Mouse (Mus musculus): Measurements from ENCODE around the gene Wbp1. TPM values are rescaled to one million over a fixed set of nuclear protein-coding genes. Genes with fewer than 3 reads are reported as not detected.

Wbp1 gene
- total RNA-seq, 1 experiment from 2014 or later: 83.8 TPM

- ATAC-seq (ENCODE audit: extremely low read depth, insufficient number of reproducible peaks, low FRiP score, poor library complexity, severe bottlenecking): no peak
These were observed 21.5 kb upstream of the Wbp1 start for GRCm38 (mm10) chr6:83142886-83143285.

- ATAC-seq (ENCODE audit: extremely low read depth, insufficient number of reproducible peaks, low FRiP score, poor library complexity, severe bottlenecking): no peak
These were observed 20.9 kb upstream of the Wbp1 start for GRCm38 (mm10) chr6:83142211-83142731.

- ATAC-seq (ENCODE audit: extremely low read depth, insufficient number of reproducible peaks, low FRiP score, poor library complexity, severe bottlenecking): no peak
These were observed 20.3 kb upstream of the Wbp1 start for GRCm38 (mm10) chr6:83141636-83142035.

- ATAC-seq (ENCODE audit: extremely low read depth, insufficient number of reproducible peaks, low FRiP score, poor library complexity, severe bottlenecking): no peak
These were observed 18.7 kb upstream of the Wbp1 start for GRCm38 (mm10) chr6:83140044-83140443.

- no peak for ATAC-seq (ENCODE audit: extremely low read depth, insufficient number of reproducible peaks, low FRiP score, poor library complexity, severe bottlenecking)
These were observed 16.7 kb upstream of the Wbp1 start for GRCm38 (mm10) chr6:83138056-83138455.

GRCm38 (mm10) chr6:83137576-83137950 is 16.2 kb upstream of the Wbp1 start:
- no peak for ATAC-seq (ENCODE audit: extremely low read depth, insufficient number of reproducible peaks, low FRiP score, poor library complexity, severe bottlenecking)

- no peak; the same call in 1 of the 2 replicates for ATAC-seq (ENCODE audit: extremely low read depth, insufficient number of reproducible peaks, low FRiP score, poor library complexity, severe bottlenecking)
These were observed 15.7 kb upstream of the Wbp1 start for GRCm38 (mm10) chr6:83136881-83137575.

GRCm38 (mm10) chr6:83136291-83136880 is 15.0 kb upstream of the Wbp1 start:
- no peak for ATAC-seq (ENCODE audit: extremely low read depth, insufficient number of reproducible peaks, low FRiP score, poor library complexity, severe bottlenecking)

GRCm38 (mm10) chr6:83135571-83136161 is 14.3 kb upstream of the Wbp1 start:
- ATAC-seq (ENCODE audit: extremely low read depth, insufficient number of reproducible peaks, low FRiP score, poor library complexity, severe bottlenecking): no peak

- no peak for ATAC-seq (ENCODE audit: extremely low read depth, insufficient number of reproducible peaks, low FRiP score, poor library complexity, severe bottlenecking)
These were observed 13.7 kb upstream of the Wbp1 start, which contains the start of gene Rtkn for GRCm38 (mm10) chr6:83134951-83135513. Gene Rtkn, plus strand, starts transcription at chr6:83135463.

- no peak for ATAC-seq (ENCODE audit: extremely low read depth, insufficient number of reproducible peaks, low FRiP score, poor library complexity, severe bottlenecking)
These were observed 12.9 kb upstream of the Wbp1 start for GRCm38 (mm10) chr6:83134226-83134625.

GRCm38 (mm10) chr6:83132176-83132919 is 11.0 kb upstream of the Wbp1 start:
- ATAC-seq (ENCODE audit: extremely low read depth, insufficient number of reproducible peaks, low FRiP score, poor library complexity, severe bottlenecking): no peak

- peak; percentile 54; the same call in 1 of the 2 replicates for ATAC-seq (ENCODE audit: extremely low read depth, insufficient number of reproducible peaks, low FRiP score, poor library complexity, severe bottlenecking)
These were observed 10.2 kb upstream of the Wbp1 start for GRCm38 (mm10) chr6:83131469-83132034.

- no peak for ATAC-seq (ENCODE audit: extremely low read depth, insufficient number of reproducible peaks, low FRiP score, poor library complexity, severe bottlenecking)
These were observed 6.1 kb upstream of the Wbp1 start for GRCm38 (mm10) chr6:83127419-83127818.

- ATAC-seq (ENCODE audit: extremely low read depth, insufficient number of reproducible peaks, low FRiP score, poor library complexity, severe bottlenecking): no peak
These were observed 4.0 kb upstream of the Wbp1 start, which contains the start of gene Ino80b for GRCm38 (mm10) chr6:83125331-83125730. Gene Ino80b, minus strand, starts transcription at chr6:83125431.

- ATAC-seq (ENCODE audit: extremely low read depth, insufficient number of reproducible peaks, low FRiP score, poor library complexity, severe bottlenecking): peak; percentile 59
These were observed 3.5 kb upstream of the Wbp1 start for GRCm38 (mm10) chr6:83124851-83125312.

- no peak for ATAC-seq (ENCODE audit: extremely low read depth, insufficient number of reproducible peaks, low FRiP score, poor library complexity, severe bottlenecking)
These were observed 1.6 kb upstream of the Wbp1 start for GRCm38 (mm10) chr6:83122961-83123360.

- no peak for ATAC-seq (ENCODE audit: extremely low read depth, insufficient number of reproducible peaks, low FRiP score, poor library complexity, severe bottlenecking)
These were observed 728 bp upstream of the Wbp1 start for GRCm38 (mm10) chr6:83121863-83122710.
